8 mouse cellular contexts compared by ENCODE assay signal in the genomic region with DNA sequence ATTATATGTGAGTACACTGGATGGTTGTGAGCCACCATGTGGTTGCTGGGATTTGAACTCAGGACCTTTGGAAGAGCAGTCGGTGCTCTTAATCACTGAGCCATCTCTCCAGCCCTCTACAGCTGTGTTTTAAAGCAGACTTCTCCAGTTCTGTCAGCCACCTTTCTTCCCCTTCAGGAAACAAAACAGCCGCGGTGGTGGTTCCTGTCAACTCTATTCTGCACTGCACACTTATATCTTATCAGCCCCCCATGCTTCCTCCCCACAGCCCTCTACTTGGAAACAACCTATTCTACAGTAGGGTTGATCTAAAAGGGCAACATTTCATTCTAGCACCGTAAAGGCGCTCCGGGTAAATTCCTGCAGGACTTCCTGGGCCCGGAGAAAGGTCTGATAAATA. TPM values are rescaled to one million over a fixed set of nuclear protein-coding genes. Genes with fewer than 3 reads are reported as not detected.
DNase-seq lines count a peak whose midpoint lies in the region; ATAC-seq and TF ChIP-seq lines count a peak whose summit lies in the region.

No protein-coding gene starts in this region.

- H3K36me3 ChIP-seq in heart, embryonic 14.5 days (ENCODE audit: control insufficient read depth, insufficient read depth, low read length) = no peaks in the 10 kb centered on the region
- no peaks in the 10 kb centered on the region for H3K36me3 ChIP-seq in hindbrain, embryonic 16.5 days (ENCODE audit: control insufficient read depth, insufficient read depth, low read length)
- H3K36me3 ChIP-seq in midbrain, embryonic 13.5 days = no peaks in the 10 kb centered on the region

- H3K9ac ChIP-seq in heart, embryonic 14.5 days (ENCODE audit: low read length) = peak overlapping the region; percentile 79
- H3K9ac ChIP-seq in hindbrain, embryonic 16.5 days (ENCODE audit: low read depth, low read length) = no peak overlapping the region; the same call in 1 of the 2 replicates
- H3K9ac ChIP-seq in midbrain, embryonic 13.5 days (replicated peaks) = peak overlapping the region; percentile 72; the same call in 1 of the 2 replicates

- TF ChIP-seq CTCF in bone marrow macrophage, adult 2 months (IDR thresholded peaks at IDR 0.05; ENCODE audit: low read depth, low read length) = no peak

- H3K27ac ChIP-seq in heart, embryonic 14.5 days (replicated peaks in 1 of 2; ENCODE audit: control insufficient read depth in 1 of 2, insufficient read depth in 1 of 2, low read depth in 2 of 2, low read length in 2 of 2) = peak overlapping the region in 1 of 2 experiments; percentile 81; a peak in 3 of 4 replicates
- no peak overlapping the region for H3K27ac ChIP-seq in bone marrow macrophage, adult 2 months (ENCODE audit: insufficient read depth, low read depth, low read length)
- H3K27ac ChIP-seq in hindbrain, embryonic 16.5 days (ENCODE audit: low read depth, low read length) = no peak overlapping the region
- H3K27ac ChIP-seq in midbrain, embryonic 13.5 days = peak overlapping the region; percentile 89; the same call in 1 of the 2 replicates

- H3K9me3 ChIP-seq in heart, embryonic 14.5 days (ENCODE audit: control insufficient read depth, low read length) = no peaks in the 10 kb centered on the region
- H3K9me3 ChIP-seq in hindbrain, embryonic 16.5 days (ENCODE audit: control insufficient read depth, low read length) = no peaks in the 10 kb centered on the region
- H3K9me3 ChIP-seq in midbrain, embryonic 13.5 days = no peaks in the 10 kb centered on the region

- WGBS in heart, embryonic 14.5 days = 24% methylated on average over 7 of the region's 7 CpGs
- 68% methylated on average over 7 of the region's 7 CpGs for WGBS in hindbrain, embryonic 16.5 days
- 73% methylated on average over 7 of the region's 7 CpGs for WGBS in midbrain, embryonic 13.5 days

- ATAC-seq in heart, embryonic 14.5 days (ENCODE audit: insufficient number of reproducible peaks, insufficient read depth, low FRiP score, low read depth) = no peak; the same call in 1 of the 2 replicates
- ATAC-seq in hindbrain, embryonic 16.5 days = no peak
- no peak for ATAC-seq in midbrain, embryonic 13.5 days

- DNase-seq in heart, postnatal 4 days = no peak
- no peak for DNase-seq in spleen, adult 18-20 months
- DNase-seq in B cell, adult 2 months = no peak
- no peak for DNase-seq in cerebellum, adult 11-12 months

- TF ChIP-seq POLR2A in bone marrow macrophage, adult 2 months (IDR thresholded peaks at IDR 0.05; ENCODE audit: borderline replicate concordance, low read depth, low read length) = no peak

- no peaks in the 10 kb centered on the region for H3K27me3 ChIP-seq in heart, embryonic 14.5 days (ENCODE audit: control insufficient read depth, insufficient read depth, low read length)
- H3K27me3 ChIP-seq in hindbrain, embryonic 16.5 days (replicated peaks; ENCODE audit: control insufficient read depth, insufficient read depth, low read length) = no peaks in the 10 kb centered on the region
- H3K27me3 ChIP-seq in midbrain, embryonic 13.5 days = peaks cover 4% of the 10 kb centered on the region; the same call in 1 of the 2 replicates

- peak overlapping the region; percentile 76 for H3K4me2 ChIP-seq in heart, embryonic 14.5 days (ENCODE audit: low read length)
- H3K4me2 ChIP-seq in hindbrain, embryonic 16.5 days (ENCODE audit: low read length) = peak overlapping the region; percentile 75
- peak overlapping the region; percentile 58 for H3K4me2 ChIP-seq in midbrain, embryonic 13.5 days (replicated peaks)

- H3K4me3 ChIP-seq in heart, embryonic 14.5 days (ENCODE audit: control insufficient read depth in 1 of 2, insufficient read depth in 1 of 2, low read depth in 1 of 2, low read length in 2 of 2) = peak overlapping the region in 1 of 2 experiments; percentile 61; a peak in 3 of 4 replicates
- peak overlapping the region; percentile 73; the same call in 1 of the 2 replicates for H3K4me3 ChIP-seq in bone marrow macrophage, adult 2 months (ENCODE audit: insufficient read depth, low read length)
- H3K4me3 ChIP-seq in hindbrain, embryonic 16.5 days (ENCODE audit: low read length) = peak overlapping the region; percentile 69
- peak overlapping the region; percentile 56 for H3K4me3 ChIP-seq in midbrain, embryonic 13.5 days (replicated peaks)

- no peaks in the 10 kb centered on the region; a peak in 1 of 4 replicates for H3K4me1 ChIP-seq in heart, embryonic 14.5 days (ENCODE audit: control insufficient read depth in 2 of 2, insufficient read depth in 2 of 2, low read length in 2 of 2)
- 0 out of 2 replicates have a peak, but pooled peaks cover 3% of the 10 kb centered on the region for H3K4me1 ChIP-seq in bone marrow macrophage, adult 2 months (ENCODE audit: control insufficient read depth, insufficient read depth, low read length)
- H3K4me1 ChIP-seq in hindbrain, embryonic 16.5 days (ENCODE audit: control insufficient read depth, insufficient read depth, low read depth, low read length) = peaks cover 3% of the 10 kb centered on the region; the same call in 1 of the 2 replicates
- H3K4me1 ChIP-seq in midbrain, embryonic 13.5 days (replicated peaks) = no peaks in the 10 kb centered on the region; the same call in 1 of the 2 replicates

RNA-seq across cellular contexts. Expression of a gene that starts 0.7 kb away (rescaled TPM):
- 0.62 and 1.6 TPM in 2 replicates for polyA plus RNA-seq in heart, embryonic 14.5 days (2014; fragmentation: Nextera tagmentation; extraction: Ambion mirVana)
- total RNA-seq in heart, postnatal 4 days (2021) = under 1 TPM; 0.47 to 0.86 TPM
- not detected in 2 replicates for polyA plus RNA-seq in bone marrow macrophage, adult 2 months (2012; ENCODE audit: insufficient read depth, insufficient read length, missing spikeins)
- polyA plus RNA-seq in hindbrain, embryonic 16.5 days (2015; fragmentation: Nextera tagmentation; extraction: Ambion mirVana) = 3.3 TPM in 2 replicates
- 1.9 and 2.0 TPM in 2 replicates for polyA plus RNA-seq in midbrain, embryonic 13.5 days (2015; fragmentation: Nextera tagmentation; extraction: Ambion mirVana)

RNA-seq across cellular contexts. Expression of a gene that starts 14.2 kb away (rescaled TPM):
- polyA plus RNA-seq in heart, embryonic 14.5 days (2014; fragmentation: Nextera tagmentation; extraction: Ambion mirVana) = 41.8 and 42.8 TPM in 2 replicates
- total RNA-seq in heart, postnatal 4 days (2021) = 10 to 100 TPM; 23.5 to 24.8 TPM
- polyA plus RNA-seq in bone marrow macrophage, adult 2 months (2012; ENCODE audit: insufficient read depth, insufficient read length, missing spikeins) = 23.2 and 24.0 TPM in 2 replicates
- 71.6 and 75.9 TPM in 2 replicates for polyA plus RNA-seq in hindbrain, embryonic 16.5 days (2015; fragmentation: Nextera tagmentation; extraction: Ambion mirVana)
- 63.8 and 64.3 TPM in 2 replicates for polyA plus RNA-seq in midbrain, embryonic 13.5 days (2015; fragmentation: Nextera tagmentation; extraction: Ambion mirVana)

RNA-seq across cellular contexts. Expression of a gene that starts 14.2 kb away (rescaled TPM):
- polyA plus RNA-seq in heart, embryonic 14.5 days (2014; fragmentation: Nextera tagmentation; extraction: Ambion mirVana) = 3.3 and 3.6 TPM in 2 replicates
- total RNA-seq in heart, postnatal 4 days (2021) = 1 to 10 TPM; 2.5 to 2.6 TPM
- polyA plus RNA-seq in bone marrow macrophage, adult 2 months (2012; ENCODE audit: insufficient read depth, insufficient read length, missing spikeins) = 3.1 and 3.5 TPM in 2 replicates
- 4.5 and 4.9 TPM in 2 replicates for polyA plus RNA-seq in hindbrain, embryonic 16.5 days (2015; fragmentation: Nextera tagmentation; extraction: Ambion mirVana)
- 4.2 and 4.3 TPM in 2 replicates for polyA plus RNA-seq in midbrain, embryonic 13.5 days (2015; fragmentation: Nextera tagmentation; extraction: Ambion mirVana)

RNA-seq across cellular contexts. Expression of a gene that starts 14.2 kb away (rescaled TPM):
- 56.1 and 57.6 TPM in 2 replicates for polyA plus RNA-seq in heart, embryonic 14.5 days (2014; fragmentation: Nextera tagmentation; extraction: Ambion mirVana)
- total RNA-seq in heart, postnatal 4 days (2021) = 10 to 100 TPM; 26.2 to 27.7 TPM
- polyA plus RNA-seq in bone marrow macrophage, adult 2 months (2012; ENCODE audit: insufficient read depth, insufficient read length, missing spikeins) = 69.3 and 76.2 TPM in 2 replicates
- polyA plus RNA-seq in hindbrain, embryonic 16.5 days (2015; fragmentation: Nextera tagmentation; extraction: Ambion mirVana) = 42.4 and 42.6 TPM in 2 replicates
- 30.1 and 38.1 TPM in 2 replicates for polyA plus RNA-seq in midbrain, embryonic 13.5 days (2015; fragmentation: Nextera tagmentation; extraction: Ambion mirVana)

RNA-seq across cellular contexts. Expression of a gene that starts 22.6 kb away (rescaled TPM):
- 11.4 and 12.0 TPM in 2 replicates for polyA plus RNA-seq in heart, embryonic 14.5 days (2014; fragmentation: Nextera tagmentation; extraction: Ambion mirVana)
- 10 to 100 TPM; 10.6 TPM for total RNA-seq in heart, postnatal 4 days (2021)
- polyA plus RNA-seq in bone marrow macrophage, adult 2 months (2012; ENCODE audit: insufficient read depth, insufficient read length, missing spikeins) = 12.9 and 13.5 TPM in 2 replicates
- polyA plus RNA-seq in hindbrain, embryonic 16.5 days (2015; fragmentation: Nextera tagmentation; extraction: Ambion mirVana) = 23.7 and 30.3 TPM in 2 replicates
- polyA plus RNA-seq in midbrain, embryonic 13.5 days (2015; fragmentation: Nextera tagmentation; extraction: Ambion mirVana) = 25.1 and 25.2 TPM in 2 replicates
